Mouse (Mus musculus): ENCODE data around the gene Hdac4. TPM values are rescaled to one million over a fixed set of nuclear protein-coding genes. Genes with fewer than 3 reads are reported as not detected.

The Hdac4 gene
- polyA plus RNA-seq, 1 experiment, result 22.6 TPM

DNA sequence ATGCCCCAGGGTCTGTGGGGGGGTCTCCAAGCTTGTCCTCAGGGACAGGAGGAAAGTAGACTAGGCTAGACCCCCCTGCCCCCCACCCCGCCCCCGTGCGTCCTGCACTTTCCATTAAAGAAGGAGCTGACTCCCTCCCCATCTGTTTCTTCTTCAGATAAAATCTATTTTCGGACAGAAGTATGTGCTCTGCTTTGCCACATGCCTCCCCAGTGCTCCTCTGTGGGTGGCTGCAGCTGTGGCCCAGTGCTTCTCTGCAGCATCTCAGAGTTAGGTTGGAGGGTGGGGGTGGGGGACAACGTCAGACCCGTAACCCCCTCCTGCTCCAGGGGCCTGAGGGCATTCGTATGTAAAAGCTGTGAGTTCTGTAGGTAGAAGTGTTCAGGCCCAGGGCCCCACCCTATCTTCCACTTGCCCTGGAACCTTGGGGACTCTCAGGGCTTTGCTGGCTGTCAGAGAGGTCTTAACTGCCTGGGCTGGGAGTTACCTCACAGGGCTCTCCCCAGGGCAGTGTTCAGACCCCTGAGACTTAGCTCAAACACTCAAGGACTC is 275.4 kb downstream of the Hdac4 start:
- no peak for DNase-seq
- Histone ChIP-seq H3K4me3 (replicated peaks; ENCODE audit: extremely low read depth, low read depth, low read length) (no peak overlapping the region), H3K4me1 (ENCODE audit: control insufficient read depth, insufficient read depth, low read length) (no peaks in the 10 kb centered on the region)
- WGBS, result 55% methylated on average over 7 of the region's 7 CpGs
- TF ChIP-seq CTCF (IDR thresholded peaks at IDR 0.05; ENCODE audit: insufficient read depth, low read length) (no peak), POLR2A (IDR thresholded peaks at IDR 0.05; ENCODE audit: borderline replicate concordance, extremely low read depth, low read depth, low read length) (no peak)

GRCm38 (mm10) chr1:91918257-91918800 is 277.2 kb downstream of the Hdac4 start:
- Histone ChIP-seq H3K4me1 (ENCODE audit: control insufficient read depth, insufficient read depth, low read length) (no peaks in the 10 kb centered on the region), H3K4me3 (replicated peaks; ENCODE audit: extremely low read depth, low read depth, low read length) (no peak overlapping the region)
- TF ChIP-seq CTCF (IDR thresholded peaks at IDR 0.05; ENCODE audit: insufficient read depth, low read length) (no peak), POLR2A (IDR thresholded peaks at IDR 0.05; ENCODE audit: borderline replicate concordance, extremely low read depth, low read depth, low read length) (no peak)
- WGBS, result 79% methylated on average over 10 of the region's 10 CpGs
- no peak for DNase-seq

- no peak for DNase-seq
- no peak for TF ChIP-seq POLR2A (IDR thresholded peaks at IDR 0.05; ENCODE audit: borderline replicate concordance, extremely low read depth, low read depth, low read length)
- no peak for TF ChIP-seq CTCF (IDR thresholded peaks at IDR 0.05; ENCODE audit: insufficient read depth, low read length)
- WGBS, result 28% methylated on average over 2 of the region's 2 CpGs
- Histone ChIP-seq H3K4me3 (replicated peaks; ENCODE audit: extremely low read depth, low read depth, low read length) (no peak overlapping the region), H3K4me1 (ENCODE audit: control insufficient read depth, insufficient read depth, low read length) (peaks cover 4% of the 10 kb centered on the region)
Measured at GRCm38 (mm10) chr1:91917596-91917995, 277.9 kb downstream of the Hdac4 start.

DNA sequence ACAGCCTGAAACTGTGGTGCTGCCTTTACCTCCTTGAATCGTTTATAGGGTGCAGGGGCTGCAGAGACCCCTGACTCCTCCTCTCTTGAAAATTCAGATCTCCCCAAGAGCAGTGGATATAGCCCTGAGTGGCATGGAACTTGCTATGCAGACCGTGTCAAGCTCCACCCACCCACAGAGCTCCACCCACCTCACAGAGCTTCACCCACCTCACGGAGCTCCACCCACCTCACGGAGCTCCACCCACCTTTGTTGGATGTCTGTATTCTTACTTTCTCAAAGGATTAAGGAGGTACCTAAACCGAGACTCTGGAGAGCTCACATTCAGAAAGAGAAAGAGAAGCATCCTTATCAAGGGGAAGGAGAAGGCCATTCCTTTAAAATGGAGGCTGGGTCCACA is 279.5 kb downstream of the Hdac4 start:
- TF ChIP-seq POLR2A (IDR thresholded peaks at IDR 0.05; ENCODE audit: borderline replicate concordance, extremely low read depth, low read depth, low read length) (no peak), CTCF (IDR thresholded peaks at IDR 0.05; ENCODE audit: insufficient read depth, low read length) (no peak)
- Histone ChIP-seq H3K4me1 (ENCODE audit: control insufficient read depth, insufficient read depth, low read length) (peaks cover 6% of the 10 kb centered on the region), H3K4me3 (replicated peaks; ENCODE audit: extremely low read depth, low read depth, low read length) (no peak overlapping the region)
- no peak for DNase-seq
- 79% methylated on average over 5 of the region's 5 CpGs for WGBS

- TF ChIP-seq CTCF (IDR thresholded peaks at IDR 0.05; ENCODE audit: insufficient read depth, low read length) (no peak), POLR2A (IDR thresholded peaks at IDR 0.05; ENCODE audit: borderline replicate concordance, extremely low read depth, low read depth, low read length) (no peak)
- Histone ChIP-seq H3K4me3 (replicated peaks; ENCODE audit: extremely low read depth, low read depth, low read length) (no peak overlapping the region), H3K4me1 (ENCODE audit: control insufficient read depth, insufficient read depth, low read length) (peaks cover 6% of the 10 kb centered on the region)
- no peak for DNase-seq
- 42% methylated on average over 3 of the region's 3 CpGs for WGBS
Measured at GRCm38 (mm10) chr1:91914648-91915047, 280.9 kb downstream of the Hdac4 start.

DNA sequence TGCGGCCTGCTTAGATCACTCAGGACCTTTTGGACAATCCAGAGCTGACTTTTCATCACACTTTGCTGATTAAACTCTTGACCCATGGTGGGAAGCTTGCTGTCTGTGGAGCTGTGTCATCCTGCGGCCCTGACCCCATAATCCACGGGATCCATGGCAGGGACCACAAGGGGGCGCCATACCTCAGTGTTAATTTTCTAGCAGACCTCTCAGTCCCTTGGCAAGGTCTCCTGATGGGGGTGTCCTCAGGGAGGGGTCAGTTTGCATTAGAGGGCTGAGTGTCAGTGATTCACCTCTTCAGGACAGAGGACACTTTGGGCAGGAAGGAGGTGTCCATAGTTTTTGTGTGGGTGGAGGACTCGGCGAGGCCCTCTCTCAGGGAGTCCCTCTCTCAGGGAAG is 281.6 kb downstream of the Hdac4 start:
- peak; percentile 66 for DNase-seq
- TF ChIP-seq CTCF (IDR thresholded peaks at IDR 0.05; ENCODE audit: insufficient read depth, low read length) (peak; percentile 55), POLR2A (IDR thresholded peaks at IDR 0.05; ENCODE audit: borderline replicate concordance, extremely low read depth, low read depth, low read length) (no peak)
- 51% methylated on average over 6 of the region's 6 CpGs for WGBS

GRCm38 (mm10) chr1:91912227-91913119 is 283.0 kb downstream of the Hdac4 start:
- WGBS, result 41% methylated on average over 10 of the region's 10 CpGs
- DNase-seq, result no peak

More for the DNA sequence above, 281.6 kb downstream of the Hdac4 start:
- Histone ChIP-seq H3K4me3 (replicated peaks; ENCODE audit: extremely low read depth, low read depth, low read length) (no peak overlapping the region), H3K4me1 (ENCODE audit: control insufficient read depth, insufficient read depth, low read length) (peaks cover 6% of the 10 kb centered on the region)

DNA sequence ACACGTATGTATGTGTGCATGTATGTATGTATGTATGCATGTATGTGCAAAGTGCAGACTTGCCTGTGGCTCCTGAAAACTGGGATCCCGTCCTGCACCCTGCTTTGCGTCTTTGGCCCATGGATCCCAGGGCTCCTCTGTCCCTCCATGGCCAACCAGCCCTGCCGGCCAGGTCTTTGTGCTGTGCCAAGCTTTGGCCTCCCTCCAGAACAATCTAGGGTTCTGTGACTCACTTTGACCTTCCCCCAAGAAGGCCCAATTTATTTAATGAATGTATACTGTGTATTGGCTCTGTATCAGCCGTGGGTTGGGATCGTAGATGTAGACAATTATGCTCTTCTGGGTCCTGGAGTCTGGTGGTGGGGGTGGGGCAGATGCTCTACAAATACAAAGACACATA is 290.2 kb downstream of the Hdac4 start:
- TF ChIP-seq POLR2A (IDR thresholded peaks at IDR 0.05; ENCODE audit: borderline replicate concordance, extremely low read depth, low read depth, low read length) (no peak), CTCF (IDR thresholded peaks at IDR 0.05; ENCODE audit: insufficient read depth, low read length) (no peak)
- 77% methylated on average over 6 of the region's 6 CpGs for WGBS
- H3K4me1 ChIP-seq (ENCODE audit: control insufficient read depth, insufficient read depth, low read length), result no peaks in the 10 kb centered on the region
- DNase-seq, result no peak
- no peak overlapping the region for H3K4me3 ChIP-seq (replicated peaks; ENCODE audit: extremely low read depth, low read depth, low read length)

More at GRCm38 (mm10) chr1:91912227-91913119, 283.0 kb downstream of the Hdac4 start:
- TF ChIP-seq CTCF (IDR thresholded peaks at IDR 0.05; ENCODE audit: insufficient read depth, low read length) (no peak), POLR2A (IDR thresholded peaks at IDR 0.05; ENCODE audit: borderline replicate concordance, extremely low read depth, low read depth, low read length) (no peak)
- peaks cover 6% of the 10 kb centered on the region for H3K4me1 ChIP-seq (ENCODE audit: control insufficient read depth, insufficient read depth, low read length)
- no peak overlapping the region for H3K4me3 ChIP-seq (replicated peaks; ENCODE audit: extremely low read depth, low read depth, low read length)

DNA sequence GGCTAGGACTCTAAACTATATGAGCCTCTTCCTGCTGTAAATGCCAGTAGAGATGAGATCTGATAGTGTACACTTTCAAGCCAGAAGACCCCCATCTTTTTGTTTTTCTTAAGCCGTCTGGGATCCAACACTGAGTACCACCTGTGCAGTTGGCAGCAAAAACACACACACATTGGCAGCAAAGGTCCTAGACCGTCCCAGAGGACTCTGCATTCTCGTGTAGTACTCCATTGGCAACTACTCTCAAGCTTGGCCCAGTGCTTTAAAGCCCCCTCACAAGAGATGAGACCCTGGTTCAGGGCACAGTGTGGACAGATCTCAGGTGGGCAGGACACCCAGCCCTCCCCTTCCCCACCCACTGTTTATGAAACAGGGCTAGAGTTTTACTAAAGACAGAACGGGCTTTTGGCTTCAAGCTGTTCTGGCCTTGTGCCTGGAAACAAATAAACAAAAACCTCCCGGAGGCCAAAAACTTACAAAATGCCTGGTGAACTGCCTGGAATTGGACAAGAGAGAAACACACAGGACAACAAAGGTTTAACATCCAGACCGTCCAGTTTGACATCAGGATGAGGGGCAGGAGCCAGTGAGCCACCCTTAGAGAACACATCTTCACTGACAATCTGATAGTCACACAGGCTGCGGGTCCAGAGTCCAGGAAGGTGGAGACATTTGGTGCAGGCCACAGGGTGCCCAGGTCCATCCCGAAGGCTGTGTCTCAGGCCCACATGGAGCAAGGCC is 292.1 kb downstream of the Hdac4 start:
- WGBS, result 40% methylated on average over 8 of the region's 8 CpGs
- no peak for TF ChIP-seq CTCF (IDR thresholded peaks at IDR 0.05; ENCODE audit: insufficient read depth, low read length)
- no peak for TF ChIP-seq POLR2A (IDR thresholded peaks at IDR 0.05; ENCODE audit: borderline replicate concordance, extremely low read depth, low read depth, low read length)
- no peaks in the 10 kb centered on the region for H3K4me1 ChIP-seq (ENCODE audit: control insufficient read depth, insufficient read depth, low read length)
- DNase-seq, result peak; percentile 18
- H3K4me3 ChIP-seq (replicated peaks; ENCODE audit: extremely low read depth, low read depth, low read length), result no peak overlapping the region
